Mouse (Mus musculus) lung, embryonic 14.5 days (tissue): ENCODE measurements around the gene Chrna1. TPM values are rescaled to one million over a fixed set of nuclear protein-coding genes. Genes with fewer than 3 reads are reported as not detected.

ENCODE experiments used
- ATAC-seq: fragments of 200-750 bp; cut with Nextera tagmentation; 2 replicates; pipeline ENCODE4 v1.8.0; 2017; ENCODE audit warnings: mild to moderate bottlenecking, moderate TSS enrichment, moderate library complexity; ENCODE audit not compliant: insufficient read depth
- DNase-seq: peaks from one replicate; pipeline ENCODE4 v3.0.0-alpha.2; 2015
- H3K27ac ChIP-seq: fragments of 300-500 bp; sonication (generic); 2 replicates; pipeline ENCODE4 v1.5.1; 2014; ENCODE audit warnings: low read depth, mild to moderate bottlenecking, moderate library complexity
- H3K27me3 ChIP-seq: fragments of 300-500 bp; sonication (generic); 2 replicates; pipeline ENCODE4 v1.6.1; 2014; ENCODE audit warnings: low read length, control low read depth; ENCODE audit not compliant: insufficient read depth
- H3K36me3 ChIP-seq: fragments of 300-500 bp; sonication (generic); 2 replicates; pipeline ENCODE4 v1.6.1; 2014; ENCODE audit warnings: control low read depth; ENCODE audit not compliant: insufficient read depth
- H3K4me1 ChIP-seq: fragments of 300-500 bp; sonication (generic); 2 replicates; pipeline ENCODE4 v1.6.1; 2014; ENCODE audit warnings: antibody characterized with exemption, control low read depth; ENCODE audit not compliant: insufficient read depth
- H3K4me2 ChIP-seq: fragments of 300-500 bp; sonication (generic); 2 replicates; pipeline ENCODE4 v1.6.1; 2014; ENCODE audit warnings: mild to moderate bottlenecking
- H3K4me3 ChIP-seq: fragments of 300-500 bp; sonication (generic); 2 replicates; pipeline ENCODE4 v1.5.1; 2014; ENCODE audit warnings: low read depth, low read length
- H3K9ac ChIP-seq: fragments of 300-500 bp; sonication (generic); 2 replicates; pipeline ENCODE4 v1.6.1; 2014
- H3K9me3 ChIP-seq: fragments of 300-500 bp; sonication (generic); 2 replicates; pipeline ENCODE4 v1.6.1; 2016; ENCODE audit warnings: low read depth, low read length, control low read depth
- CTCF ChIP-seq: IDR thresholded peaks from 2 replicates; pipeline ENCODE4 v1.5.1; 2016; ENCODE audit warnings: antibody characterized with exemption, low read depth
- WGBS: fragments of 180-500 bp; shearing (Covaris S2); extraction: QIAGEN DNeasy Blood & Tissue Kit; methylation state at CpG from one replicate; pipeline ENCODE4 v1.1.7; 2014; 5-methylcytosine and 5-hydroxymethylcytosine counted together
- polyA plus RNA-seq: library from polyadenylated mRNA; unstranded; fragments of >200 nt; fragmentation: Nextera tagmentation; extraction: Ambion mirVana; gene quantifications from 2 replicates; pipeline ENCODE4 v1.2.1, GENCODE M21; 2014

The Chrna1 gene
- polyA plus RNA-seq, 1 experiment from 2014 or later, result 0.26 TPM

DNA sequence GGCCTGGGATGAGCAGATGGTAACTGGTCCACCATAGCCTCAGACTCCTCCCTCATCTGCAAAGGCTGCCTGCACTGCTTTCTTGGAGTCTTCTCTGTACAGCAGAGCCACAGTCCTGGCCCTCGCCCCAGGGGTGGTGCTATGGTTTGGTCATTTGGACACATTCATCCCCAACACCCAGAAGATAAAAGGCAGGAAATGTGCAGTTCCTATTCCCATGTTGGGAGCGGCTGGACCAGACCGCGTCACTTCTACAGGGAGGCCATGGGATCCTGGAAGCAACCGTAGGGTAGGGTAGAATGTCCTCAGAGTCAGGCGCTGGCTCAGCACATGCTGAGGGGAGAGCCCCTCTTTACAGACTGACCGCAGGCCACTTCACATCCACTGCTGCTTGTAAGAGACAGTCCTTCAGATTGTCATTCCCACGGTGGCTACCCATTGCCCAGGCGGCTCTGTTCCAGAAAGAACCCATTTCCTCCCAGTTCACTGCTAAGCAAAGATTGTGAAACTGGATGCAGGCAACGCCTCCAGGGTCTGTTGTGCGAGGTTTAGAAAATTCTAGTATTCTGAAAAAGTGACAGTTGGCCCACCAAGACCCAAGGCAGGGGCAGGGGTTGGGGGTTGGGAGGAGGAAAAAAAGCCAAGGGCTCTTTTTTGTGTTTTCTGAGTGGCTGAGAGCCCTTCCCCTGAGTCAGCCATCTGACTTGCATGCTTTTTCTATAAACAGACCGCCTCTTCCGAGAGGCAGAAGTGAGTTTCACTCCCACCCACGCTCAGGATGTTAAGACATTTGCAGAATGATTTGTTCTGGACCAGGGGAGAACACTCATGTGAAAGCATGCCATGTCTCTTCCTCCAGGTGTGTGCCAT, 12.3 kb upstream of the Chrna1 start:
- DNase-seq, result peak; percentile 91
- no peak overlapping the region for H3K4me3 ChIP-seq
- peak; percentile 93 for ATAC-seq
- no peaks in the 10 kb centered on the region for H3K9me3 ChIP-seq
- no peaks in the 10 kb centered on the region for H3K27me3 ChIP-seq
- WGBS, result 27% methylated on average over 14 of the region's 14 CpGs
- no peak for TF ChIP-seq CTCF
- peak overlapping the region; percentile 87 for H3K27ac ChIP-seq
- peak overlapping the region; percentile 45 for H3K4me2 ChIP-seq
- H3K36me3 ChIP-seq, result no peaks in the 10 kb centered on the region
- H3K4me1 ChIP-seq, result peaks cover 36% of the 10 kb centered on the region; the same call in 1 of the 2 replicates
- H3K9ac ChIP-seq, result no peak overlapping the region

DNA sequence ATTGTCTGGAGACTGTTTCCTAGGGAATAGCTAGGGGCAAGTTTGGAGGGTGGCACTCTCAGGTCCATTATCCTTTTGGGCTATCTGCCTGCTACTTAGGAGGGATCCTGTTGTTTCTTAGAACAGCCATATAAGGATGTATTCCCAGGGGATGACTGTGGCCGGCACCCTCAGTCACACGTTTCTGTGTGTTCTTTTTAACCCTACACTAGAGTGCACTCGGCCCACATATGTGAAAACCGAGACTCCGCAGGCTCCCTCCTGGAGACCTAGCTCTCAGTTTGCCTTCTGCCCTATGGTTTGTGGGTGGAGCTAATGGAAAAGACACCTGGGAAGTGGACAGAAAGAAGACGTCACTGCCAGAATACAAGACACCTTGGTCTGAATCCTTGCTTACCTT, 11.1 kb upstream of the Chrna1 start:
- Histone ChIP-seq H3K27me3 (no peaks in the 10 kb centered on the region), H3K4me2 (peak overlapping the region; percentile 45), H3K27ac (peak overlapping the region; percentile 87), H3K4me1 (peaks cover 36% of the 10 kb centered on the region; the same call in 1 of the 2 replicates), H3K36me3 (no peaks in the 10 kb centered on the region), H3K9ac (no peak overlapping the region), H3K4me3 (no peak overlapping the region), H3K9me3 (no peaks in the 10 kb centered on the region)
- ATAC-seq (no peak), DNase-seq (peak; percentile 52)
- TF ChIP-seq CTCF, result no peak
- 24% methylated on average over 6 of the region's 6 CpGs for WGBS

- Histone ChIP-seq H3K4me3 (peak overlapping the region; percentile 18; the same call in 1 of the 2 replicates), H3K27ac (peak overlapping the region; percentile 87), H3K9me3 (no peaks in the 10 kb centered on the region), H3K27me3 (no peaks in the 10 kb centered on the region), H3K9ac (peak overlapping the region; percentile 5; the same call in 1 of the 2 replicates), H3K36me3 (no peaks in the 10 kb centered on the region), H3K4me2 (peak overlapping the region; percentile 55), H3K4me1 (peaks cover 36% of the 10 kb centered on the region; the same call in 1 of the 2 replicates)
- peak; percentile 79 for DNase-seq
- TF ChIP-seq CTCF, result no peak
- 4% methylated on average over 12 of the region's 12 CpGs for WGBS
- no peak for ATAC-seq
Measured at GRCm38 (mm10) chr2:73590106-73590505, 10.0 kb upstream of the Chrna1 start.

GRCm38 (mm10) chr2:73588951-73589350, 8.8 kb upstream of the Chrna1 start:
- peak; percentile 63 for DNase-seq
- Histone ChIP-seq H3K36me3 (no peaks in the 10 kb centered on the region), H3K9ac (no peak overlapping the region), H3K27me3 (no peaks in the 10 kb centered on the region), H3K4me3 (no peak overlapping the region), H3K27ac (peak overlapping the region; percentile 87; the same call in 1 of the 2 replicates), H3K4me2 (no peak overlapping the region; the same call in 1 of the 2 replicates), H3K9me3 (no peaks in the 10 kb centered on the region), H3K4me1 (peaks cover 36% of the 10 kb centered on the region; the same call in 1 of the 2 replicates)
- TF ChIP-seq CTCF, result no peak
- WGBS, result 30% methylated on average over 2 of the region's 2 CpGs
- ATAC-seq, result no peak

- H3K4me2 ChIP-seq, result no peak overlapping the region
- no peak for TF ChIP-seq CTCF
- no peak for ATAC-seq
- H3K27ac ChIP-seq, result no peak overlapping the region
- DNase-seq, result no peak
- H3K4me1 ChIP-seq, result peaks cover 25% of the 10 kb centered on the region; the same call in 1 of the 2 replicates
- 46% methylated on average over 4 of the region's 4 CpGs for WGBS
- H3K27me3 ChIP-seq, result no peaks in the 10 kb centered on the region
- no peaks in the 10 kb centered on the region for H3K9me3 ChIP-seq
- no peak overlapping the region for H3K4me3 ChIP-seq
- no peaks in the 10 kb centered on the region for H3K36me3 ChIP-seq
- no peak overlapping the region for H3K9ac ChIP-seq
Measured at GRCm38 (mm10) chr2:73587109-73587506, 7.0 kb upstream of the Chrna1 start.

DNA sequence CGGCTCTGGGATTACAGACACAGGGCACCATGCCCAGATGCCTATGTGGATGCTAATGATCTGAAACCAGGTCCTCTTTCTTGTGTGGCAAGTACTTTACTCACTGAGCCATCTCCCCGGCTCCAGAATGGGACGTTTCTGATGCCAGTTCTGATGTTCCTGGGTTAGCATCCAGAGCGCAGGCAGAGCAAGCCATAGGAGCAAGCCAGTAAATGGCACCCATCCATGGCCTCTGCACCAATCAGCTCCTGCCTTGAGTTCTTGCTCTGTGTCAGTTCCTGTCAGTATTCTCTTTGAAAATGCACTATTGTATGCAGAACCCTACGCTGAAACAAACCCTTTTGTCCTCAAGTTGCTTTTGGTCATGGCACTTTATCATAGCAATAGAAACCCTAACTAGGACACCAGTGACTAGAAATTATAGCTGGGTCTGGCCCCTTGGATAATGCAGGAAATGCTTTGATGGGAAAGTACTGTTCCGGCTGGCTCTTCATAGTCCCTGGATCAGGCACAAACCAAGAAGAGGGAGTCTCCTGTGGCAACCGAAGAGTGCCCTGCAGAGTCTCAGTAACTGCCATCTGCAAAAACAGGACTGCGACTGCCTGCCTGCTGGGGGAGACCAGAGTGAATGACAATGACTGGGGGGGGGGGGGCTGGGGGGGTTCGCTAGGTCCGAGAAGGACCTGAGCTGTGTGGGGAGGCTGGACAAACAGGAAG, 6.4 kb upstream of the Chrna1 start:
- no peak overlapping the region for H3K4me2 ChIP-seq
- no peaks in the 10 kb centered on the region for H3K36me3 ChIP-seq
- peaks cover 20% of the 10 kb centered on the region; the same call in 1 of the 2 replicates for H3K4me1 ChIP-seq
- no peak overlapping the region for H3K9ac ChIP-seq
- TF ChIP-seq CTCF, result no peak
- no peak overlapping the region for H3K4me3 ChIP-seq
- WGBS, result 53% methylated on average over 10 of the region's 10 CpGs
- H3K27me3 ChIP-seq, result no peaks in the 10 kb centered on the region
- no peak for DNase-seq
- ATAC-seq, result no peak
- H3K9me3 ChIP-seq, result no peaks in the 10 kb centered on the region
- no peak overlapping the region for H3K27ac ChIP-seq
